Mouse (Mus musculus) ES-E14 (cell line): Measurements from ENCODE around the gene Aff1.

Experiments
- CHD2 ChIP-seq: IDR thresholded peaks from 2 replicates; pipeline ENCODE4 v1.6.1; 2014; ENCODE audit warnings: mild to moderate bottlenecking, low read depth, low read length, inconsistent platforms
- HCFC1 ChIP-seq: IDR thresholded peaks from 2 replicates; pipeline ENCODE4 v1.6.1; 2012; ENCODE audit warnings: low read length, inconsistent platforms, borderline replicate concordance; ENCODE audit not compliant: insufficient read depth
- ZC3H11A ChIP-seq: IDR thresholded peaks from 2 replicates; pipeline ENCODE4 v1.6.1; 2012; ENCODE audit warnings: low read depth, mild to moderate bottlenecking, inconsistent platforms, low read length, borderline replicate concordance

GRCm38 (mm10) chr5:103700661-103701060 lies 8.5 kb downstream of the Aff1 start:
- TF ChIP-seq HCFC1 (no peak), CHD2 (no peak), ZC3H11A (no peak)
